Mouse (Mus musculus): ENCODE measurements around the gene Gm20388.

DNA sequence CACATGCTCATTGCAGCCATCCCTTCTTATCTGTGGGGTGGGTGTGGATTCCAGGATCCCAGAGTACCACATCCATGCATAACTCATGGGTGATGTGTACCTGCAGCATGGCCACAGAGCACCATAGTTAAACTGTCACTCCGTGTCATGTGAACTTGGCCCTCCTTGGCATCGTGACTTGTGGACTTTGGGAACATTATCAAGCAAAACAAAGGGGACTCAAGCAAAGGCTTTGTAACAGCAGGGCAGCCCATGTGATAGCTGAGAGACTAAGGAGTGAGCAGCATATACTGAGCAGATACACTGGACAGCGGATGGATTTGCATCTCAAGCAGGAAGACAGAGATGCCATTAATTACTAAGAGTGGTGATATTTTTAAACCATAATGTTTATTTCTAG, 2188.1 kb downstream of the Gm20388 start:
- no peak for TF ChIP-seq CTCF (IDR thresholded peaks at IDR 0.05; ENCODE audit: control insufficient read depth, insufficient read depth, low read length)
- no peak for TF ChIP-seq POLR2A (IDR thresholded peaks at IDR 0.05; ENCODE audit: borderline replicate concordance, control insufficient read depth, low read depth, low read length)

All from bone marrow, adult 2 months (tissue).